Mouse (Mus musculus): ENCODE measurements around the gene Adam17.

DNA sequence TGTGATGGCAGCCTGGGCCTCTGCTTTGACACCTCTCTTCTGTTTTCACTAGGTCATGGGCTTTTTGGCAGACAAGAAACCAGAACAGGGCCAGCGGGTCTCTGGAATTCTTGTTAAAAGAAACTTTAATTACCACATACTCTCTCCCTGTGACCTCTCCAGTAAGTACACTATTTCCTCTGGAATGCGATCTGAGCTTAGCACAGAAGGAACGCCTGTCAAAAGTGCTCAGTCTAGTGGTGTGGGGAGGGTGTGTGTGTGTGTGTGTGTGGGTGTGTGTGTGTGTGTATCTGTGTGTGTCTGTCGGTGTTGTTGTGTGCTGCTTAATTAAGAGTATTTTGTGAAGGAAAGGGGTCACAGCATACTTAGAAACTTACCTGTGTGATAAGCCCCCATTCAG lies 66.7 kb downstream of the Adam17 start:
- TF ChIP-seq POLR2A (IDR thresholded peaks at IDR 0.05; ENCODE audit: borderline replicate concordance, extremely low read depth, low read depth, low read length) = no peak
- TF ChIP-seq CTCF (IDR thresholded peaks at IDR 0.05; ENCODE audit: insufficient read depth, low read length) = no peak
